Mouse (Mus musculus) spleen, adult 2 months (tissue): ENCODE results near the gene Olfr1342. TPM values are rescaled to one million over a fixed set of nuclear protein-coding genes. Genes with fewer than 3 reads are reported as not detected.
A peak's percentile ranks its signal among the peaks of the same experiment; 100 is the strongest.

Source experiments
- DNase-seq, 2 experiments: peaks; one replicate each; pipeline versions ENCODE4 v3.0.0 to v3.0.0-alpha.2; 2012 to 2021; ENCODE audit warnings: low spot score in 2 of 2, low read depth in 1 of 2
- H3K27ac ChIP-seq: fragments of 200-500 bp; 2 replicates; pipeline ENCODE4 v1.5.1; 2012; ENCODE audit warnings: low read length, inconsistent platforms; ENCODE audit not compliant: insufficient read depth
- H3K27me3 ChIP-seq: fragments of 200-500 bp; 2 replicates; pipeline ENCODE4 v1.6.1; 2012; ENCODE audit warnings: mild to moderate bottlenecking, moderate library complexity, low read length, inconsistent platforms; ENCODE audit not compliant: control insufficient read depth, insufficient read depth
- H3K36me3 ChIP-seq: fragments of 200-500 bp; 2 replicates; pipeline ENCODE4 v1.6.1; 2012; ENCODE audit warnings: mild to moderate bottlenecking, low read length, inconsistent platforms; ENCODE audit not compliant: control insufficient read depth, insufficient read depth
- H3K4me1 ChIP-seq: fragments of 200-500 bp; 2 replicates; pipeline ENCODE4 v1.6.1; 2011; ENCODE audit warnings: inconsistent platforms; ENCODE audit not compliant: control insufficient read depth, insufficient read depth, insufficient read length
- H3K4me3 ChIP-seq: fragments of 200-500 bp; 2 replicates; pipeline ENCODE4 v1.5.1; 2011; ENCODE audit warnings: mild to moderate bottlenecking, inconsistent platforms; ENCODE audit not compliant: insufficient read depth, insufficient read length; ENCODE audit errors: extremely low read depth
- CTCF ChIP-seq: fragments of 200-500 bp; IDR thresholded peaks from 2 replicates; pipeline ENCODE4 v1.5.1; 2011; ENCODE audit warnings: mild to moderate bottlenecking, inconsistent platforms; ENCODE audit not compliant: insufficient read depth, insufficient read length, insufficient replicate concordance; ENCODE audit errors: extremely low read depth
- POLR2A ChIP-seq: fragments of 200-500 bp; IDR thresholded peaks from 2 replicates; pipeline ENCODE4 v1.6.1; 2011; ENCODE audit warnings: low read depth, low read length, inconsistent platforms
- WGBS: fragments of 180-500 bp; shearing (Covaris S2); methylation state at CpG from one replicate; pipeline ENCODE4 v1.1.7; 2018; 5-methylcytosine and 5-hydroxymethylcytosine counted together
- polyA plus RNA-seq: library from polyadenylated mRNA; depleted of rRNA; stranded (reverse); fragments of >200 nt; gene quantifications from 2 replicates; pipeline ENCODE4 v1.2.3, GENCODE M21; 2012; rRNA removed

The Olfr1342 gene
- polyA plus RNA-seq, 1 experiment, result not detected

- H3K36me3 ChIP-seq, result no peaks in the 10 kb centered on the region
- no peaks in the 10 kb centered on the region for H3K27me3 ChIP-seq
- peak in 1 of 2 experiments; percentile 52 for DNase-seq
- 3% methylated on average over 2 of the region's 2 CpGs for WGBS
- TF ChIP-seq POLR2A (no peak), CTCF (peak; percentile 51; the same call in 1 of the 2 replicates)
- no peak overlapping the region for H3K27ac ChIP-seq
- no peak overlapping the region for H3K4me3 ChIP-seq
- H3K4me1 ChIP-seq, result no peaks in the 10 kb centered on the region
These were observed 47.3 kb downstream of the Olfr1342 start for GRCm38 (mm10) chr4:118645234-118645633.

GRCm38 (mm10) chr4:118642346-118643190 lies 50.0 kb downstream of the Olfr1342 start:
- 47% methylated on average over 20 of the region's 20 CpGs for WGBS

More at GRCm38 (mm10) chr4:118642346-118643190, 50.0 kb downstream of the Olfr1342 start:
- Histone ChIP-seq H3K27me3 (no peaks in the 10 kb centered on the region), H3K36me3 (no peaks in the 10 kb centered on the region), H3K27ac (no peak overlapping the region), H3K4me3 (no peak overlapping the region), H3K4me1 (no peaks in the 10 kb centered on the region)
- no peak for DNase-seq
- no peak for TF ChIP-seq POLR2A
- TF ChIP-seq CTCF, result no peak

Other genes with a start within 250 kb of the Olfr1342 start
- gene Mpl, start 235.2 kb downstream of the Olfr1342 start, polyA plus RNA-seq, result 10.2 and 10.4 TPM in 2 replicates
- 28.3 and 31.8 TPM in 2 replicates for gene Tie1, start 202.7 kb downstream of the Olfr1342 start, polyA plus RNA-seq
- 1.5 and 1.7 TPM in 2 replicates for gene 2610528J11Rik, start 165.8 kb downstream of the Olfr1342 start, polyA plus RNA-seq
- 0.54 and 0.79 TPM in 2 replicates for gene Tmem125, start 148.7 kb downstream of the Olfr1342 start, polyA plus RNA-seq
- gene Cfap57, start 72.0 kb downstream of the Olfr1342 start, polyA plus RNA-seq, result not detected in 2 replicates
- gene Ebna1bp2, start 72.0 kb downstream of the Olfr1342 start, polyA plus RNA-seq, result 17.5 and 18.5 TPM in 2 replicates
- not detected in 2 replicates for gene Olfr62, start 33.8 kb downstream of the Olfr1342 start, polyA plus RNA-seq
- gene Olfr1341, start 10.8 kb upstream of the Olfr1342 start, polyA plus RNA-seq, result not detected in 2 replicates
- not detected in 2 replicates for gene Olfr1340, start 27.4 kb upstream of the Olfr1342 start, polyA plus RNA-seq
- not detected in 2 replicates for gene Olfr1339, start 39.4 kb upstream of the Olfr1342 start, polyA plus RNA-seq
- gene Olfr1338, start 66.0 kb upstream of the Olfr1342 start, polyA plus RNA-seq, result not detected in 2 replicates
- gene Olfr1337, start 89.8 kb upstream of the Olfr1342 start, polyA plus RNA-seq, result not detected in 2 replicates
- gene Olfr1335, start 117.2 kb upstream of the Olfr1342 start, polyA plus RNA-seq, result not detected in 2 replicates
- gene Olfr1333, start 143.5 kb upstream of the Olfr1342 start, polyA plus RNA-seq, result not detected in 2 replicates
- not detected in 2 replicates for gene Olfr1331, start 171.9 kb upstream of the Olfr1342 start, polyA plus RNA-seq
- not detected in 2 replicates for gene Olfr1330, start 195.8 kb upstream of the Olfr1342 start, polyA plus RNA-seq
- not detected in 2 replicates for gene Olfr1329, start 224.7 kb upstream of the Olfr1342 start, polyA plus RNA-seq
- not detected in 2 replicates for gene Olfr1328, start 245.9 kb upstream of the Olfr1342 start, polyA plus RNA-seq